Mouse (Mus musculus): ENCODE data around the gene Tpx2.

Tpx2 gene

GRCm38 (mm10) chr2:152942898-152943515 is 95.2 kb downstream of the Tpx2 start:
- no peak for DNase-seq (ENCODE audit: low read depth, low spot score)

GRCm38 (mm10) chr2:152943568-152943967 is 95.8 kb downstream of the Tpx2 start:
- no peak for DNase-seq (ENCODE audit: low read depth, low spot score)

DNA sequence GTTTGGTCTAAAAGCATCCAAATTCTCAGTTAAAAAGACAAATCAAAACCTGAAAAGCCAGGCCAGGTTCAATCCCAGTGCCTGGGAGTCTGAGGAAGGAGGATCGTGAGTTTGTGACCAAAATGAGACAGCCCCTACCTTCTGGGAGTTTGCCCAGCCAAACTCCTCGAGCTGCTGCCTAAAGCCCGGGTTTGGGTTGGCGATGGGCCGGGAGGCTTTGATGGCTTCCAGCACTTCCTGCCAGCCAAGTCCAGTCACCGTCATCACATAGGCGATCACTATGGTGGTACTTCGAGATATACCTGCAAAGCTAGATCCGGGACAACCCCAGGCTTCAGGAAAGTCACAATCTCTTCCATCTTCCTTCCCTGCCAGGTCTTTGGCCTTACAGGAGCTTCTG is 96.2 kb downstream of the Tpx2 start:
- no peak for DNase-seq (ENCODE audit: low read depth, low spot score)
